Mouse (Mus musculus) G1E (cell line): ENCODE results near the gene Sh3tc1.

ENCODE experiments used
- CTCF ChIP-seq: IDR thresholded peaks from 2 replicates; pipeline ENCODE4 v1.5.1; 2012; ENCODE audit warnings: low read depth, low read length, inconsistent platforms, mixed read lengths
- GATA1 ChIP-seq: IDR thresholded peaks from 2 replicates; pipeline ENCODE4 v1.6.1; 2012; ENCODE audit warnings: borderline replicate concordance, low read length, inconsistent platforms, mixed read lengths
- GATA2 ChIP-seq: IDR thresholded peaks from 2 replicates; pipeline ENCODE4 v1.6.1; 2012; ENCODE audit warnings: low read depth, low read length, inconsistent platforms, borderline replicate concordance
- TAL1 ChIP-seq: conservative IDR thresholded peaks from 2 replicates; pipeline ENCODE4 v1.6.1; 2012; ENCODE audit warnings: low read depth, low read length, inconsistent platforms, mixed read lengths

GRCm38 (mm10) chr5:35745406-35745805 is 5.6 kb upstream of the Sh3tc1 start:
- TF ChIP-seq CTCF, result no peak
- TF ChIP-seq TAL1, result no peak
- no peak for TF ChIP-seq GATA1
- no peak for TF ChIP-seq GATA2
